Mouse (Mus musculus): Measurements from ENCODE around the gene Zfp3. TPM values are rescaled to one million over a fixed set of nuclear protein-coding genes. Genes with fewer than 3 reads are reported as not detected.
"Not testable (repeated sequence)": the region's sequence is repeated elsewhere in the genome, so short reads cannot be mapped to it uniquely, and the experiment has no call there.

Zfp3 gene
- polyA plus RNA-seq, 1 experiment from 2014 or later, result 1.4 TPM

DNA sequence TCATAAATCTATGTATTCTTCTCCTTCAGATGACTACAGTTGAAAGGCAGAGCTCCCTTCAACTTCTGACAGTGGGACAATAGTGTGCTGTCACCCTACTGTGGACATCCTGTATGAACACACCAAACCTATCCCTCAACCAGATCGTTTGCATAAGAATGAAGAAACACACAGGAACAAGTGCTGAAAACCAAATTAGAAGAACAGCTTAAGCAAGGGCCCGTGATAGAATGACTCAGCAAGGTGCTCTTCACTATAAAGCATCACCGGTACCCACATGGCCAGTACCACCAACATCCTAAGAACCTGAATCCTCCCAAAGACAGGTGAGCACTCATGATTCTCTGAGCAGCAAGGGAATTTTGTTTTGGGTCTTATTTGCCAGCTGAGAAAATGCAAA, 3.6 kb upstream of the Zfp3 start:
- not testable (repeated sequence) for H3K4me3 ChIP-seq (replicated peaks); H3K9ac ChIP-seq; H3K9me3 ChIP-seq (replicated peaks); H3K36me3 ChIP-seq (replicated peaks); ATAC-seq (ENCODE audit: insufficient read depth); H3K4me2 ChIP-seq; H3K27ac ChIP-seq (replicated peaks)
- peaks cover 17% of the 10 kb centered on the region for H3K4me1 ChIP-seq (replicated peaks)
- 52% methylated on average over 3 of the region's 3 CpGs for WGBS (ENCODE audit: insufficient replicate concordance)
- peaks cover 14% of the 10 kb centered on the region for H3K27me3 ChIP-seq

DNA sequence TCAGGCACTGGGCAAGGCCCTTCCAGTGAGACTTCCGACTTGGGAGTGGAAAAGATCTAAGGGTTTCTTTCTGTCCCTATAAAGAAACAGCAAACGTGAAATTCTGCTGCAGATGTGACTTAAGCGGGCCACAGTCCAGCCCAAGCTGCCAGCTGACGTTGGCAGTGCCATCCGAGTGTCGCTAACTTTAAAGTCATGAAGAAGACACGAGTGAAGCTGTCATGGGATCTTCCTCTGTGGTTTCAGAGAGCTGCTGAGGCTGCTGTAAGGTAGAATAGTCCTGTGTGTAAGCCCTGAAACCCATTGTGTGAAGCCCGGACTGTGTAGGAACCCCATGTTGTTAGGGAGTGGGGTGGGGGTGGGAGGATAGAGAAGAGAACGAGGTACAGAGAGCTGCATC, 1.4 kb upstream of the Zfp3 start:
- Histone ChIP-seq H3K27ac (replicated peaks) (no peak overlapping the region), H3K27me3 (peaks cover 10% of the 10 kb centered on the region), H3K9me3 (replicated peaks) (no peaks in the 10 kb centered on the region), H3K4me3 (replicated peaks) (no peak overlapping the region), H3K4me1 (replicated peaks) (peaks cover 24% of the 10 kb centered on the region), H3K4me2 (no peak overlapping the region), H3K9ac (no peak overlapping the region), H3K36me3 (replicated peaks) (no peaks in the 10 kb centered on the region)
- 71% methylated on average over 9 of the region's 9 CpGs for WGBS (ENCODE audit: insufficient replicate concordance)
- no peak for ATAC-seq (ENCODE audit: insufficient read depth)

DNA sequence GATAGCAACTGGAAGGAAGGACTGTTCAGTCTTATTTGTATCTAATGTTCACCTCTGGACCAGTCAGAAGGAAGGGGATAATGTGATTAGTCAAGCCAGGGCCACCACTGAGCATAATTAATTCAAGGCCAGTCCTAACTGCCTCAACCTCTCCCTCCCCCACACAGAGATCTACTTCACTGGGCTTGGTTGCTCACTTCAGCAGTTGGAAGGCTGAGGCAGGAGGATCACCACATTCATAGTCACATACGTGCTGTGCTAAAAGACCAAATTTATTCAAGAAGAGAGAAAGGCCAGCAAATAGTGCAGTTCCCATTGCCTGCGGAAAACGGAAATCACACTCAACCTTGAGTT, 450 bp upstream of the Zfp3 start:
- 28% methylated on average over 3 of the region's 3 CpGs for WGBS (ENCODE audit: insufficient replicate concordance)
- no peak for ATAC-seq (ENCODE audit: insufficient read depth)
- Histone ChIP-seq H3K4me3 (replicated peaks) (peak overlapping the region; percentile 72), H3K4me1 (replicated peaks) (peaks cover 24% of the 10 kb centered on the region), H3K27me3 (peaks cover 10% of the 10 kb centered on the region), H3K9me3 (replicated peaks) (no peaks in the 10 kb centered on the region), H3K4me2 (peak overlapping the region; percentile 85), H3K36me3 (replicated peaks) (no peaks in the 10 kb centered on the region), H3K9ac (peak overlapping the region; percentile 69; the same call in 1 of the 2 replicates), H3K27ac (replicated peaks) (0 out of 2 replicates have a peak overlapping the region, but pooled peaks have one; percentile 80)

DNA sequence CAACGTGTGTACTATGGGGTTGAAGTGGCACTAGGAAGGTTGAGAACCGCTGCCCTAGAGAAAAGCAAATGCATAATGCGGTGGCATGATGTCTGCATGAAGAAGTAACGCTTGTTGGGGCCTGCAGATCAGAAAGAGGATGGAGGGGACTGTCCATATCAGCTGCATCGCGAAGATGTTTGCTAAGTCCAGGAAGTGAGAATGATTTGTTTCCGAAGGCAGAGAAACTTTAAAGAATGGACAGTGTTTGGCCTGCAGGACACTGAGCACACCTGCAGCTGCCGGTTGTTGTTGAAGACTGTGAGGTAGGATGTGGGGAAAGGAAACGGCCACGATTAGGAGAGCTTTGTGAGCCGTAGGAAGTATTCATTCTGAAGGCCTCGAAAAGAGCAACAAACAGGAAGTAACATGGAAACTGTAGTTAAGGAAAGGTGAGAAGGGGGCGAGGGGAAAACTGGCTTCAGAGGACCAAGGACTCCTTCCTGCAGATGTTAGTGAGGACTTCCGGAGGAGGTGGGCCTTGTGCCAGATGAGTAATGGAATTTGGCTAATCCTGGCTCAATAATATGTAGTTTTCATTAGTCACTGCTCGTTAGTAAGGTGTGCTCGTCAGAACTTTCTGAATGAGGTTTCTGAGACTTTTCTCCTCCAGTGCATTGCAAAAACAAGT, 1.9 kb downstream of the Zfp3 start:
- Histone ChIP-seq H3K4me3 (replicated peaks) (no peak overlapping the region), H3K4me2 (no peak overlapping the region), H3K9me3 (replicated peaks) (no peaks in the 10 kb centered on the region), H3K4me1 (replicated peaks) (peaks cover 24% of the 10 kb centered on the region), H3K9ac (no peak overlapping the region), H3K27ac (replicated peaks) (no peak overlapping the region), H3K36me3 (replicated peaks) (no peaks in the 10 kb centered on the region), H3K27me3 (peaks cover 10% of the 10 kb centered on the region)
- 53% methylated on average over 16 of the region's 16 CpGs for WGBS (ENCODE audit: insufficient replicate concordance)
- no peak for ATAC-seq (ENCODE audit: insufficient read depth)

DNA sequence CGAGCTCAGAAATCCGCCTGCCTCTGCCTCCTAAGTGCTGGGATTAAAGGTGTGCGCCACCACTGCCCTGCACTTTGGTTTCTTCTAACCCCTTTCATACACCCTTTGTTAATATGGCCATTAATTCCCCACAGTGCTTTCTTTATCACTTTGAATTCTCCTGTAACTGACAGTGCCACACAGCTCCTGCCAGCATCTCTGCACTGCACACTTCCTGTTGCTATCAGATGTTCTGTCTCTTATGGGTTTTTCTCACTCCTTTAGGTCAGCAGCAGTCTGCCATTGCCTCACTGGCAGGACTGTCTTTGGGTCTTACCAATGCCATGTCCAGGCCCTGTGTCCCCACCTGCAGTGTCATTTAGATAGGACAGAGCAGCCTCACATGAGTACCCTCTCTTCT, 6.8 kb downstream of the Zfp3 start:
- Histone ChIP-seq H3K4me1 (replicated peaks) (peaks cover 4% of the 10 kb centered on the region; the same call in 1 of the 2 replicates), H3K36me3 (replicated peaks) (peaks cover 8% of the 10 kb centered on the region), H3K9ac (no peak overlapping the region), H3K27me3 (no peaks in the 10 kb centered on the region), H3K4me3 (replicated peaks) (no peak overlapping the region), H3K9me3 (replicated peaks) (no peaks in the 10 kb centered on the region), H3K27ac (replicated peaks) (no peak overlapping the region), H3K4me2 (no peak overlapping the region)
- ATAC-seq (ENCODE audit: insufficient read depth), result no peak
- WGBS (ENCODE audit: insufficient replicate concordance), result 44% methylated on average over 3 of the region's 3 CpGs

DNA sequence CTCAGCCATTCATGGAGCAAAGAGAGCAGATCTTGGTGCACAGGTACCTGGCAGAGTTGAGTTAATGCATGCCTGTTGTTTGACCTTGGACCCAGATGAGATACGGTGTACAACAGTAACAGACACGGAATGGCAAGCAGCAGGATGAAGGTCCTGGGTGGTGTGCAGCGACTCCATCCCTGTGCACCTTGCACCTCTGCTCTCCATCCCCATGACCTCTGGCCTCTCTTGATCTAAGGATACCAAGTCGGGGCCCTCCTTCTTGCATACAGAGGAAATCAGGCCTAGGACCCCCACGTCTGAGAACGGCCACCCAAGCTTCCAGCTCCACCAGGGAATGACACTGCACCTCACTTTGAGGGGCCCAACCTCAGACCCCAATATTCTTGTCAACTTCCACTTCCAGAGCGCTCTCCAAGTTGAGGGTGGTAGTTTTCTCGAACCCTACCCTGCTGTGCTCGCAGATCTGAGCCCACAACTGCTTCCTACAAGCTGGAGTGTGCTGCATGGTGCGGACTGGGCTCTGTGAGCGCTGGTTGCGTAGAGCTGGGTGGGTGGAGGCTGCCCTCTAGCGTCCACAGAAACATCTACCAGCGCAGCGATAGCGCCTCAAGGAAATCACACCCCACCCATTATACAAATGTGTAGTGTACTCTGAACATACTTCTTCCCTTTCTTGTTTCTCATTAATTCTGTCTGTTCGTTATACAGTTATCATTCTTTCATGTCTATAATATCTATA, 13.0 kb downstream of the Zfp3 start:
- Histone ChIP-seq H3K4me1 (replicated peaks) (0 out of 2 replicates have a peak, but pooled peaks cover 9% of the 10 kb centered on the region), H3K9ac (no peak overlapping the region), H3K27ac (replicated peaks) (no peak overlapping the region), H3K4me2 (no peak overlapping the region), H3K9me3 (replicated peaks) (no peaks in the 10 kb centered on the region), H3K4me3 (replicated peaks) (no peak overlapping the region), H3K27me3 (no peaks in the 10 kb centered on the region), H3K36me3 (replicated peaks) (peaks cover 1% of the 10 kb centered on the region)
- 24% methylated on average over 17 of the region's 17 CpGs for WGBS (ENCODE audit: insufficient replicate concordance)
- ATAC-seq (ENCODE audit: insufficient read depth), result no peak

DNA sequence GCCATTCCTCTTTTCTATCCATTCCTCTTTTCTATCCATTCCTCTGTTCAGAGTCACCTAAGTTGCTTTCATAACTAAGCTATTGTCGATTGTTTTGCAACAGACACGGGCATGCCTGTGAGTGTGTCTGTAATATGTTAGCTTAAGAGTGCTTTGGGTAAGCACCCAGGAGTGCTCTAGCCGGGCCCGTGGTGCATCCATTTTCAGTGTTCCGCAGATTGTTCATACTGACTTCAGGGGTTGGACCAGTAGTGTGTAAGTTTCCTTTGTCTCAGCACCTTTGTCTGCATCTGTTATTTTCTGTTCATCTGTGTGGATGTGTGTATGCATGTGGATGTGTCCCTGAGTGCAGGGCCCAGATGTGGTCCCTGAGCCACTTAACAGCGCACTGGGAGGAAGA, 13.6 kb downstream of the Zfp3 start:
- no peaks in the 10 kb centered on the region for H3K27me3 ChIP-seq
- 53% methylated on average over 6 of the region's 6 CpGs for WGBS (ENCODE audit: insufficient replicate concordance)
- H3K36me3 ChIP-seq (replicated peaks), result no peaks in the 10 kb centered on the region
- no peaks in the 10 kb centered on the region for H3K9me3 ChIP-seq (replicated peaks)
- no peak overlapping the region for H3K27ac ChIP-seq (replicated peaks)
- no peak overlapping the region for H3K9ac ChIP-seq
- H3K4me3 ChIP-seq (replicated peaks), result no peak overlapping the region
- H3K4me1 ChIP-seq (replicated peaks), result 0 out of 2 replicates have a peak, but pooled peaks cover 9% of the 10 kb centered on the region
- ATAC-seq (ENCODE audit: insufficient read depth), result no peak
- no peak overlapping the region for H3K4me2 ChIP-seq

DNA sequence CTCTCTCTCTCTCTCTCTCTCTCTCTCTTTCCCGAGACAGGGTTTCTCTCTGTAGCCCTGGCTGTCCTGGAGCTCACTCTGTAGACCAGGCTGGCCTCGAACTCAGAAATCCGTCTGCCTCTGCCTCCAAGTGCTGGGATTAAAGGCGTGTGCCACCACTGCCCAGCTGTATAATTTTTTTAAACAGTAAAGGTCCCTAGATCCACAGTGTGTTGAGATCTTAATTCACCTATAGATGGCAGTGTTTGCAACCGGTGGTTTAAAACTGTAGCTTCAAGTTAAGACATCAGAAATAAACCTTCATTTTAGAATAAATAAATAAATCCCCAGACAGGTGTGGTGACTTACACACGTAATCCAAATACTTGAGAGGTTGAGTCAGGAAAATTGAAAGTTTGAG, 14.0 kb downstream of the Zfp3 start:
- WGBS (ENCODE audit: insufficient replicate concordance), result 12% methylated on average over 6 of the region's 6 CpGs
- not testable (repeated sequence) for H3K4me1 ChIP-seq (replicated peaks); ATAC-seq (ENCODE audit: insufficient read depth)

DNA sequence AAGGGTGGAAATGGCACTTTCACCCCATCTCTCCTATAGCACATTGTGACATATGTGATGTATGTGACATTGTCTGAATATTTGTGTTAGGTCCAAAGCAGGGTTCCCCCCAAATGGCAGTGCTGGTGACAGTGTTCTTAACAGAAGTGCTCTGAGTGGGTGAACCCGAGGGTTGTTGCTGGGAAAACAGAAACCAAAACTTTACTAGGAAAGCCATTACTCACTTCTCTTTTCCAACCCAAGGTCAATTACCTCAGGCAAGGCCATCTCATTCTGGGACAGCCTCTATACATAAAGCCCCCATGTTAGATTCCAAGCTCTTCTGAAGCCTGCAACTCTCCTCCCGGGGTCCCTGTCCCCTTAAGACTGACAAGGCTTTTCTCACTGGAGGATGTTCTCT, 21.9 kb downstream of the Zfp3 start:
- ATAC-seq (ENCODE audit: insufficient read depth), result no peak
- Histone ChIP-seq H3K9ac (no peak overlapping the region), H3K4me2 (no peak overlapping the region), H3K27me3 (peaks cover 2% of the 10 kb centered on the region; the same call in 1 of the 2 replicates), H3K4me3 (replicated peaks) (no peak overlapping the region), H3K27ac (replicated peaks) (no peak overlapping the region), H3K9me3 (replicated peaks) (no peaks in the 10 kb centered on the region), H3K36me3 (replicated peaks) (no peaks in the 10 kb centered on the region), H3K4me1 (replicated peaks) (no peaks in the 10 kb centered on the region)
- 35% methylated on average over 2 of the region's 2 CpGs for WGBS (ENCODE audit: insufficient replicate concordance)

More for the DNA sequence above, 14.0 kb downstream of the Zfp3 start:
- not testable (repeated sequence) for H3K4me3 ChIP-seq (replicated peaks); H3K27ac ChIP-seq (replicated peaks); H3K27me3 ChIP-seq; H3K9me3 ChIP-seq (replicated peaks); H3K9ac ChIP-seq; H3K4me2 ChIP-seq; H3K36me3 ChIP-seq (replicated peaks)

DNA sequence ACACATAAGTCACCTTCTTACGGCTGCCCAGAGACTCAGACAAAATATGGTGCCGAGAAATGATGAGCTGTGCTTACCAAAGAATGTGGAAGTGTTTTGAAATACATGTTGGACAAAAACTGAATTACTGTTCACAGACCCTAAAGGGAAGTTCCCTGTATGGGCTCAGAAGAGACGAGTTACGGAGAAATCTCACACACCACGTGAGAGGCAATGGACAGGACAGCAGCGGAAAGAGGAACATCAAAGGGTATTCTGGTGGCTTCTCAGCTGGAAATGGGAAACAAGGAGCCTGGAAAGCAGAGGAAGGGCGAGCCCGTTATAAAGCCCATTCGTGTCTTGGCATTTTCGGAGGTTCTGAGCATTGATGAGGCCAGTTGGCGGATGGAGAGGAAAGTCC, 23.0 kb downstream of the Zfp3 start:
- Histone ChIP-seq H3K4me3 (replicated peaks) (no peak overlapping the region), H3K27me3 (peaks cover 2% of the 10 kb centered on the region; the same call in 1 of the 2 replicates), H3K4me1 (replicated peaks) (no peaks in the 10 kb centered on the region), H3K36me3 (replicated peaks) (no peaks in the 10 kb centered on the region), H3K27ac (replicated peaks) (no peak overlapping the region), H3K9me3 (replicated peaks) (no peaks in the 10 kb centered on the region), H3K9ac (no peak overlapping the region), H3K4me2 (no peak overlapping the region)
- ATAC-seq (ENCODE audit: insufficient read depth), result no peak
- 39% methylated on average over 11 of the region's 11 CpGs for WGBS (ENCODE audit: insufficient replicate concordance)

DNA sequence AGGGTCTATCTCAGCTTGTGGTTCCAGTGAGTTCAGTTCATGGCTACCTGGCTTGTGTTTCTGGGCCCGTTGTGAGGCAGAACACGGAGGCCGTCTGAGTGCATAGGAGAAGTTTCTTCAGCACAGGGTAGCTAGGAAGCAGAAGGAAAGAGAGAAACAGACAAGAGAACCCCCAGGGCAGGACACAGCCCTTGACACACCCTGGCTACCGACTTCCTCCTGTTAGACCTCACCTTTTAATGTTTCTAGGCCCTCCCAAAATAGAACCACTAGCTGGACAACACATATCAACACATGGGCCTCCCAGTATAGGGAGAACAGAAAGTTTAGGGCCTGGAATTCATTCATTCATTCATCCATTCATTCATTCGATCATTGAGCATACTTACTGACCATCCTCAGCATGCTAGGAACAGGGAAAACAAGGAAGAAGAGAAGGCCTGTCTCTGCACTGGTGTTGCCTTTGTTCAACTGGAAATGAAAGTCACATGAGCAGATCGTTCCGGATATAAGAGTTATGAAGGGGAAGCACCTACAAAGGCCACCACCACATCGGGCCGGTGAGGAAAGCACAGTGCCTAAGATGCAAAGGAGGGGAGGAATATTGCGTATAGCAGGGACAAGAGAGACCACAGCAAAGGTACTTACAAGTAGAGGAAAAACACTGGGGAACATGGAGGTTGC, 25.1 kb downstream of the Zfp3 start:
- H3K4me3 ChIP-seq (replicated peaks), result no peak overlapping the region
- H3K9ac ChIP-seq, result no peak overlapping the region
- H3K27ac ChIP-seq (replicated peaks), result no peak overlapping the region
- H3K9me3 ChIP-seq (replicated peaks), result no peaks in the 10 kb centered on the region
- no peak for ATAC-seq (ENCODE audit: insufficient read depth)
- no peak overlapping the region for H3K4me2 ChIP-seq
- H3K36me3 ChIP-seq (replicated peaks), result no peaks in the 10 kb centered on the region
- peaks cover 2% of the 10 kb centered on the region; the same call in 1 of the 2 replicates for H3K27me3 ChIP-seq
- no peaks in the 10 kb centered on the region for H3K4me1 ChIP-seq (replicated peaks)
- 49% methylated on average over 10 of the region's 10 CpGs for WGBS (ENCODE audit: insufficient replicate concordance)
